Mouse (Mus musculus) liver, postnatal 0 days (tissue): Measurements from ENCODE around the gene Alg9. TPM values are rescaled to one million over a fixed set of nuclear protein-coding genes. Genes with fewer than 3 reads are reported as not detected.

Experiments used
- ATAC-seq: fragments of 200-750 bp; cut with Nextera tagmentation; 2 replicates; pipeline ENCODE4 v1.8.0; 2017; ENCODE audit warnings: mild to moderate bottlenecking, moderate library complexity
- DNase-seq: peaks from one replicate; pipeline ENCODE4 v3.0.0-alpha.2; 2016
- H3K27ac ChIP-seq: fragments of 300-500 bp; sonication (generic); 2 replicates; pipeline ENCODE4 v1.5.1; 2014; ENCODE audit warnings: antibody characterized with exemption, moderate library complexity, mild to moderate bottlenecking, low read depth
- H3K27me3 ChIP-seq: fragments of 300-500 bp; sonication (generic); 2 replicates; pipeline ENCODE4 v1.6.1; 2014; ENCODE audit warnings: low read length, control low read depth, mixed read lengths; ENCODE audit not compliant: insufficient read depth
- H3K36me3 ChIP-seq: fragments of 300-500 bp; sonication (generic); replicated peaks from 2 replicates; pipeline ENCODE4 v1.6.1; 2014; ENCODE audit warnings: mild to moderate bottlenecking, control low read depth, low read length, moderate library complexity, mixed read lengths; ENCODE audit not compliant: insufficient read depth
- H3K4me1 ChIP-seq: fragments of 300-500 bp; sonication (generic); 2 replicates; pipeline ENCODE4 v1.6.1; 2014; ENCODE audit warnings: antibody characterized with exemption, mild to moderate bottlenecking, control low read depth; ENCODE audit not compliant: insufficient read depth
- H3K4me2 ChIP-seq: fragments of 300-500 bp; sonication (generic); 2 replicates; pipeline ENCODE4 v1.6.1; 2014; ENCODE audit warnings: low read depth, mild to moderate bottlenecking, low read length, moderate library complexity, mixed read lengths
- H3K4me3 ChIP-seq: fragments of 300-500 bp; sonication (generic); 2 replicates; pipeline ENCODE4 v1.5.1; 2014; ENCODE audit warnings: low read depth, low read length
- H3K9ac ChIP-seq: fragments of 300-500 bp; sonication (generic); replicated peaks from 2 replicates; pipeline ENCODE4 v1.6.1; 2014; ENCODE audit warnings: mild to moderate bottlenecking, moderate library complexity
- H3K9me3 ChIP-seq: fragments of 300-500 bp; sonication (generic); 2 replicates; pipeline ENCODE4 v1.6.1; 2016; ENCODE audit warnings: mild to moderate bottlenecking, control low read depth, low read length, mixed read lengths
- CTCF ChIP-seq: sonication (generic); IDR thresholded peaks from 2 replicates; pipeline ENCODE4 v1.5.1; 2016; ENCODE audit warnings: antibody characterized with exemption, low read depth
- EP300 ChIP-seq: IDR thresholded peaks from 2 replicates; pipeline ENCODE4 v1.6.1; 2016; ENCODE audit warnings: antibody characterized with exemption, low read depth, mild to moderate bottlenecking
- WGBS: fragments of 180-500 bp; shearing (Covaris S2); extraction: QIAGEN DNeasy Blood & Tissue Kit; methylation state at CpG from one replicate; pipeline ENCODE4 v1.1.7; 2014; ENCODE audit not compliant: insufficient replicate concordance; 5-methylcytosine and 5-hydroxymethylcytosine counted together
- polyA plus RNA-seq: library from polyadenylated mRNA; unstranded; fragments of >200 nt; fragmentation: Nextera tagmentation; extraction: Ambion mirVana; gene quantifications from 2 replicates; pipeline ENCODE4 v1.2.1, GENCODE M21; 2015

Alg9 gene
- polyA plus RNA-seq, 1 experiment from 2014 or later: 8.6 TPM

DNA sequence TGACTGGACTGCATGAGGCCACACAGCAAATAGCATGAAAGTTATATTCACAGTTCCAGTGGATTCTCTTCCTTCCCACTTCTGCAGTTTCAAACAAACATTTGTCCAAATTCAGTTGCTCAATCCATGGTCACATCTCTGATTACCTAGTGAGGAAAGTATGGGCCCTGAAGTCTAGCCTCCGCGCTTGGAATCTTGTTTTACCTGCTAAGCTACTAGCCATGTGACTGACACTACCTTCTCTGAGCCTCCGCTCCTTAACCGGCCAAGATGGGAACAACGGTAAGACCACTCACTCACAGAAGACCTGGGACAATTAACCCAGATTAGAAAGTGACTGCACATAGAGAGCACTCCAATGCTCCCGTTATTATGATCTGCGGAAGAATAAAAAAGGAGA lies 29.0 kb upstream of the Alg9 start:
- no peaks in the 10 kb centered on the region for H3K4me1 ChIP-seq
- ATAC-seq (peak; percentile 73), DNase-seq (no peak)
- H3K36me3 ChIP-seq: no peaks in the 10 kb centered on the region; the same call in 1 of the 2 replicates
- H3K27ac ChIP-seq: peak overlapping the region; percentile 85
- TF ChIP-seq CTCF (no peak), EP300 (no peak)
- WGBS: 26% methylated on average over 7 of the region's 7 CpGs
- H3K4me3 ChIP-seq: peak overlapping the region; percentile 46
- H3K9ac ChIP-seq: peak overlapping the region; percentile 61
- no peaks in the 10 kb centered on the region for H3K9me3 ChIP-seq
- H3K4me2 ChIP-seq: peak overlapping the region; percentile 53
- H3K27me3 ChIP-seq: no peaks in the 10 kb centered on the region

DNA sequence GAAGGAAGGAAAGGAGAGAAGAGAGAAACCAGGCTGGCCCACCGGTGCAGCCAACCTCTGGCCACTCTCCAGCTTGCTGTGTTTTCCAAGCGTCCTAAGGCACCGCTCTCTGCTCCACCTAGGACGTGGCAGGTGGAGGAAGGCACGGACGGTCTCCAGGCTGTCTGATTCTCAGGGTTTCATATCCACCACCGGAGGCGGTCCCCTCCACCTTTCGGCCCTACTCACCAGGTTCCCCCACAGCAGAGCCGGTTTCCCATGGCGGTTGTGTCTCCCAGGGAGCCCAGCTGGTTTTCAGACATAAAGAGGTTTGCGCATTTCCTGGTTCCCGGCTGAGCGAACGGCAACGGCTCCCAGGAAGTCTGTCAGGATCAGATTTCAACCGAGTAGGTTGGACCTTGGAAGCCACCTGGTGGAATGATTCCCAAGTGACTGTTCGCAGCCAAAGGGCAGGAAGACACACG lies 28.6 kb upstream of the Alg9 start, which contains the start of gene 2310030G06Rik:
Gene 2310030G06Rik (minus strand): TSS at position 323 of the 464 bp plus-strand sequence.
- Histone ChIP-seq H3K4me2 (peak within 1 kb of the TSS; percentile 53), H3K9me3 (no peaks in the 10 kb centered on the region), H3K9ac (peak within 1 kb of the TSS; percentile 61), H3K4me1 (no peaks in the 10 kb centered on the region), H3K27ac (peak within 1 kb of the TSS; percentile 85), H3K4me3 (peak within 1 kb of the TSS; percentile 46), H3K36me3 (no peaks in the 10 kb centered on the region), H3K27me3 (no peaks in the 10 kb centered on the region)
- DNase-seq (peak; percentile 60), ATAC-seq (peak; percentile 82)
- 9% methylated on average over 19 of the region's 19 CpGs for WGBS
- no peak for TF ChIP-seq EP300
- peak; percentile 47 for TF ChIP-seq CTCF

DNA sequence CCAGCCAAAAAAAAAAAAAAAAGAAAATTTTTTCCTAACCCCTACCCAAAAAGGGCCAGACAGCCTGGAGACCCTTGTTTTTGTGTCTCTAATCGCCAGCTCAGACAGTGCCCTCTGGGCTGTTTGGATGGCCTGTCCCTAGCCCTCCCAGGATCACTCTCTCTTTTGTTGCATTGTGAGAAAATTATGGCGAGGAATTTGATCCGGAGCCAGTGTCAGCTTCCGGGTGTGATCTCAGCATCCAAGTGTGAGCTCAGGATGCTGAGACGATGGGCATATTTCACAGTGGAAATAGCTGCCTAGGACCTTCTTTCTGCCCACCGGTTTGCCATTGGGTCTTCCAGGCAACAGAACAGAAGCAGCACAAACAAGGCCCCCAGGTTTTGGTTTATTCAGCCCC lies 24.1 kb upstream of the Alg9 start:
- WGBS: 75% methylated on average over 6 of the region's 6 CpGs
- Histone ChIP-seq H3K27ac (no peak overlapping the region), H3K4me1 (no peaks in the 10 kb centered on the region), H3K36me3 (no peaks in the 10 kb centered on the region), H3K4me3 (no peak overlapping the region), H3K9me3 (no peaks in the 10 kb centered on the region), H3K27me3 (no peaks in the 10 kb centered on the region), H3K4me2 (no peak overlapping the region), H3K9ac (no peak overlapping the region)
- TF ChIP-seq CTCF (no peak), EP300 (no peak)
- no peak for DNase-seq
- no peak for ATAC-seq

DNA sequence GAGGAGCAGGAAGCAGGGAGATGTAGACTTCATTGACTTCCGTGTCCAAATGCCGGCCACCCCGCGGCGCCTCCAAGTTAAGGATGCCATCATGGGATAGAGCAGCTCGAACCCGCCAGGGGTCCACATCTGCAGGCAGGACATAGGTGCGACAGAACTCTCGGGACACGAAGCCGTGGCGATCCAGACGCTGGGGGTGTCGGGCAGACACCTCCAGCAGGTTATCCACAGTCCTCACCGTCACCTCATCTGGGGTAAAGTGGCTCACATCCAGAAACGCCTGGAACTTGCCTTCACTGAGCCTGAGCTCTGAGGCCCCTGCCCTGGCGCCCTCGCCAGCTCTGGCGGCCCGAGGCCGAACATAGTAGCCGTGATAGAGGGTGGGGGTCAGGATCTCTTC lies 23.5 kb upstream of the Alg9 start, which contains the start of gene Cryab:
Gene Cryab (plus strand): TSS at position 3 of the 400 bp plus-strand sequence.
- ATAC-seq (no peak), DNase-seq (no peak)
- Histone ChIP-seq H3K4me3 (no peak within 1 kb of the TSS), H3K4me2 (0 out of 2 replicates have a peak within 1 kb of the TSS, but pooled peaks have one; percentile 13), H3K27ac (peak within 1 kb of the TSS; percentile 35; the same call in 1 of the 2 replicates), H3K36me3 (no peaks in the 10 kb centered on the region), H3K27me3 (no peaks in the 10 kb centered on the region), H3K9me3 (no peaks in the 10 kb centered on the region), H3K9ac (no peak within 1 kb of the TSS), H3K4me1 (no peaks in the 10 kb centered on the region)
- TF ChIP-seq EP300 (no peak), CTCF (no peak)
- whole genome bisulfite sequencing: 71% methylated on average over 22 of the region's 22 CpGs

DNA sequence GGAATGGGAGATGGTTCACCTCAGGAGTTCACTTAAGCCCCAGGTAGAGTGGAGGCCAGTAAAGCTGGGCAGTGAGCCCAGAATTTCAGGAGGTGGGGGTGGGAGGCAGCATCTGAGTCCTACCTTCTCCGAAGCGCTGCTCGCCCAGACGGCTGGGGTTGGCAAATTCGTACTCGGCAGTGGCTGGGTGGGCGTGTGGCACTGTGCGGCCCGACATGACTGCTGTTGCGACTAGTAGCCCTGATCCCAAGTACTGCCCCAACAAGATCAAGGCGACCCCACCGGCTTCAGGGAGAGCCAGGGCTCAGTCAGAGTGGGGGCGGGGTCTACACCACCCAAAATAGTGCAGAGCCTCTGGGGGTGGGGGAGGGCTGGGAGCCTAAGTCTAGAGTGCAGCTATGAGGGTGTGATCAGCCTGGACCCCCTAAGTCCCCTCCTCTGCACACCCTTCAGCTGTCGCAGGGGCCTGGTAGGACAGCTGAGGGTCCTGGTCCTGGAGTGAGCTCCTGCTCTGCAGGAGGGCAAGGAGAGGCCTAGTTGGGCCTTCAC lies 22.7 kb upstream of the Alg9 start, which contains the start of gene Hspb2:
Gene Hspb2 (minus strand): TSS at position 301 of the 549 bp plus-strand sequence.
- no peak for ATAC-seq
- Histone ChIP-seq H3K4me1 (no peaks in the 10 kb centered on the region), H3K9ac (no peak within 1 kb of the TSS), H3K9me3 (no peaks in the 10 kb centered on the region), H3K4me2 (0 out of 2 replicates have a peak within 1 kb of the TSS, but pooled peaks have one; percentile 13), H3K4me3 (no peak within 1 kb of the TSS), H3K36me3 (no peaks in the 10 kb centered on the region), H3K27me3 (no peaks in the 10 kb centered on the region), H3K27ac (peak within 1 kb of the TSS; percentile 35; the same call in 1 of the 2 replicates)
- 76% methylated on average over 14 of the region's 14 CpGs for WGBS
- DNase-seq: no peak
- TF ChIP-seq CTCF (no peak), EP300 (no peak)

DNA sequence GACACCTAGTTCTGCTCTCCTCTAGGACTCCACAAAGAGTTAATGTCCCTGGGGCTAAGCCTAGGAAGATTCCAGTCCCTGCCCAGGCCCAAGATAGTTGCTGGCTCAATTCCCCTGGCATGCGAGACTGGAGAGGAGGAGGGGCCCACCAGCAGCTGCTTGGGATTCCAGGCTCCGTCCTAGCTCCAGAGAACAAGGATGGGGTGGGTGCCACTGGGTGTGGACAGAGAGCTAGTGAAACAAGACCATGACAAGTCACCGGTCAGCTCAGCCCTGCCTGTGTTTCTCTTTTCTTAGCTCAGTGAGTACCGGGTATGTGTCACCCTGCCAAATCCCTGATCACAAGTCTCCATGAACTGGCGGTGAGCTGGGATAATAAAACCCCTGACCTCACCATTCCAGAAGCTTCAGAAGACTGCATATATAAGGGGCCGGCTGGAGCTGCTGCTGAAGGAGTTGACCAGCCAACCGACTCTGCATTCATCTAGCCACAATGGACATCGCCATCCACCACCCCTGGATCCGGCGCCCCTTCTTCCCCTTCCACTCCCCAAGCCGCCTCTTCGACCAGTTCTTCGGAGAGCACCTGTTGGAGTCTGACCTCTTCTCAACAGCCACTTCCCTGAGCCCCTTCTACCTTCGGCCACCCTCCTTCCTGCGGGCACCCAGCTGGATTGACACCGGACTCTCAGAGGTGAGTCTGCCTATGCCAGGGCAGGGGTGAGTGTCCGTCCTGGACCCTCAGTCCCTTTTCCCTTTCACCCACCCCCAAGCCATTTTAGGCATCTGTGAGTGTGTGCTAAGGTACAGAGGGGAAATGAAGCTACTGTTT lies 21.8 kb upstream of the Alg9 start:
- H3K9me3 ChIP-seq: no peaks in the 10 kb centered on the region
- TF ChIP-seq CTCF: no peak
- no peak for TF ChIP-seq EP300
- ATAC-seq (no peak), DNase-seq (no peak)
- 0 out of 2 replicates have a peak overlapping the region, but pooled peaks have one; percentile 0 for H3K4me2 ChIP-seq
- H3K27ac ChIP-seq: 0 out of 2 replicates have a peak overlapping the region, but pooled peaks have one; percentile 35
- H3K4me1 ChIP-seq: no peaks in the 10 kb centered on the region
- H3K4me3 ChIP-seq: no peak overlapping the region
- no peak overlapping the region for H3K9ac ChIP-seq
- 78% methylated on average over 17 of the region's 17 CpGs for WGBS
- no peaks in the 10 kb centered on the region for H3K27me3 ChIP-seq
- H3K36me3 ChIP-seq: no peaks in the 10 kb centered on the region
